Mouse (Mus musculus): ENCODE data around the gene Ptprm. TPM values are rescaled to one million over a fixed set of nuclear protein-coding genes. Genes with fewer than 3 reads are reported as not detected.

Ptprm gene
- total and polyA plus RNA-seq, 3 experiments, result not detected

DNA sequence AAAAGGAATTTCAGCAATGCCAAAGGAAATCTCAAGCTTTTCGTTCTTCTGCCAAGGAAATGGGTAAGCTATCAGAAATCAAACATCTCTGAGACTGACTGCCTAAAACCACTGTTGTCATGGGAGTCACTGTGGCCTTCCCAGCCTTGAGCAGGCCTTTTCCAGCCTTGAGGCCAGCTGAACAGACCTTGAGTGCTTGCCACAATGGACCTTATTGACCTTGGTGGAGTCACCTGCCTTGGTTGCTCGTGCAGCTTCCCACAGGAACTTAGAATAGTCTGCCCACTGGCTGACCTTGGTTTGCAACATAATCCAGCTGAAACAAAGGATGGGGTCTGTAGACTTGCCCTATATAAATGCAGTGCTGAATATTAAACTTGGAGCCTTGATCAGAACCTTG is 395.5 kb downstream of the Ptprm start:
- no peak overlapping the region for H3K9ac ChIP-seq (ENCODE audit: control insufficient read depth, low read depth, low read length, poor library complexity, severe bottlenecking)
- no peak overlapping the region for H3K27ac ChIP-seq (ENCODE audit: control insufficient read depth, low read depth, low read length)
- no peak overlapping the region for H3K4me3 ChIP-seq (ENCODE audit: control insufficient read depth in 1 of 2, insufficient read depth in 1 of 2, low read depth in 2 of 2, low read length in 2 of 2)
- H3K36me3 ChIP-seq (ENCODE audit: control insufficient read depth in 1 of 2, insufficient read depth in 2 of 2, low read length in 2 of 2), result no peaks in the 10 kb centered on the region
- DNase-seq (ENCODE audit: low read depth, low spot score), result no peak
- H3K9me3 ChIP-seq (replicated peaks; ENCODE audit: insufficient read depth, low read length), result no peaks in the 10 kb centered on the region
- no peaks in the 10 kb centered on the region for H3K4me1 ChIP-seq (ENCODE audit: control insufficient read depth in 1 of 2, insufficient read depth in 2 of 2, low read length in 2 of 2)
- no peaks in the 10 kb centered on the region for H3K79me2 ChIP-seq (ENCODE audit: control insufficient read depth, insufficient read depth, low read length, poor library complexity)
- H3K27me3 ChIP-seq (ENCODE audit: control insufficient read depth in 1 of 2, insufficient read depth in 2 of 2, low read length in 2 of 2), result no peaks in the 10 kb centered on the region
- TF ChIP-seq MAFK (IDR thresholded peaks at IDR 0.05; ENCODE audit: borderline replicate concordance, low read depth, low read length) (no peak), MEF2A (IDR thresholded peaks at IDR 0.05; ENCODE audit: extremely low read depth, insufficient replicate concordance, low read depth, low read length, poor library complexity, severe bottlenecking) (no peak), MAX (IDR thresholded peaks at IDR 0.05; ENCODE audit: low read length) (no peak), NELFE (IDR thresholded peaks at IDR 0.05; ENCODE audit: low read depth, low read length) (no peak), GATA1 (IDR thresholded peaks at IDR 0.05; ENCODE audit: low read depth, low read length) (no peak), MYC (IDR thresholded peaks at IDR 0.05; ENCODE audit: low read depth, low read length) (no peak), SIN3A (IDR thresholded peaks at IDR 0.05; ENCODE audit: low read length) (no peak), USF2 (IDR thresholded peaks at IDR 0.05; ENCODE audit: borderline replicate concordance in 1 of 2, insufficient read depth in 1 of 2, low read depth in 1 of 2, low read length in 2 of 2) (no peak), ELF1 (IDR thresholded peaks at IDR 0.05; ENCODE audit: low read depth, low read length) (no peak), CTCF (IDR thresholded peaks at IDR 0.05 in 2 of 3, conservative IDR thresholded peaks at IDR 0.05 in 1 of 3; ENCODE audit: control insufficient read depth in 1 of 3, insufficient read depth in 1 of 3, low read depth in 2 of 3, low read length in 3 of 3, poor library complexity in 1 of 3, severe bottlenecking in 1 of 3) (no peak), POLR2AphosphoS2 (IDR thresholded peaks at IDR 0.05; ENCODE audit: low read length) (no peak), USF1 (IDR thresholded peaks at IDR 0.05; ENCODE audit: low read depth, low read length) (no peak), MAZ (IDR thresholded peaks at IDR 0.05; ENCODE audit: low read depth, low read length) (no peak), TAL1 (IDR thresholded peaks at IDR 0.05; ENCODE audit: low read length) (no peak), MYB (IDR thresholded peaks at IDR 0.05; ENCODE audit: low read depth, low read length) (no peak), ZMIZ1 (IDR thresholded peaks at IDR 0.05; ENCODE audit: low read depth, low read length) (no peak), SMC3 (IDR thresholded peaks at IDR 0.05; ENCODE audit: low read depth, low read length) (no peak), ZC3H11A (IDR thresholded peaks at IDR 0.05; ENCODE audit: low read depth, low read length) (no peak), CHD2 (IDR thresholded peaks at IDR 0.05; ENCODE audit: low read length) (no peak), RAD21 (IDR thresholded peaks at IDR 0.05; ENCODE audit: low read depth, low read length) (no peak)

DNA sequence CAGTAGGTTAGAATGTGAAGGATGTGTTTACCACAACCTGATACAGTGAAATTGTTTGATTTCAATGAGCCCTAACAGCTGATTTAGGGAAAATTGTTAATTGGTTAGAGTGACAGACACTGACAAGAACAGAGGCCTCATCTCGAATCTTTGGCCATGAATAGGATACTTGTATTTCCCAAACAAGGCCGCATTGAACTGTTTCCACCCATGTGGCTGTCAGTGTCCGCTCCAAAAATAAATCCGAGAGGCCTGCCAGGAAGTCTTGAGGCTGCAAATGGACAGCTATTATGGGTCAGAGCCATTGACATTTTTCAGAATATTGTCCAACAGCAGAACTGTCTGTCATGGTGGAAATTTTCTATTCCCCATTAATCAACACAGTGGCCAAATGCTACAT is 409.8 kb downstream of the Ptprm start:
- H3K4me1 ChIP-seq (ENCODE audit: control insufficient read depth in 1 of 2, insufficient read depth in 2 of 2, low read length in 2 of 2), result no peaks in the 10 kb centered on the region
- H3K9ac ChIP-seq (ENCODE audit: control insufficient read depth, low read depth, low read length, poor library complexity, severe bottlenecking), result no peak overlapping the region
- no peak overlapping the region for H3K4me3 ChIP-seq (ENCODE audit: control insufficient read depth in 1 of 2, insufficient read depth in 1 of 2, low read depth in 2 of 2, low read length in 2 of 2)
- no peaks in the 10 kb centered on the region for H3K27me3 ChIP-seq (ENCODE audit: control insufficient read depth in 1 of 2, insufficient read depth in 2 of 2, low read length in 2 of 2)
- DNase-seq (ENCODE audit: low read depth, low spot score), result no peak
- H3K9me3 ChIP-seq (replicated peaks; ENCODE audit: insufficient read depth, low read length), result no peaks in the 10 kb centered on the region
- H3K79me2 ChIP-seq (ENCODE audit: control insufficient read depth, insufficient read depth, low read length, poor library complexity), result no peaks in the 10 kb centered on the region
- TF ChIP-seq ETS1 (IDR thresholded peaks at IDR 0.05; ENCODE audit: low read depth, low read length) (no peak), POLR2AphosphoS5 (IDR thresholded peaks at IDR 0.05; ENCODE audit: borderline replicate concordance, low read depth, low read length) (no peak), MAFK (IDR thresholded peaks at IDR 0.05; ENCODE audit: borderline replicate concordance, low read depth, low read length) (no peak), NELFE (IDR thresholded peaks at IDR 0.05; ENCODE audit: low read depth, low read length) (no peak), POLR2A (IDR thresholded peaks at IDR 0.05; ENCODE audit: control insufficient read depth in 1 of 2, insufficient read depth in 1 of 2, low read depth in 1 of 2, low read length in 2 of 2, poor library complexity in 1 of 2) (no peak), USF1 (IDR thresholded peaks at IDR 0.05; ENCODE audit: low read depth, low read length) (no peak), RAD21 (IDR thresholded peaks at IDR 0.05; ENCODE audit: low read depth, low read length) (no peak), UBTF (IDR thresholded peaks at IDR 0.05; ENCODE audit: borderline replicate concordance, insufficient read depth, low read depth, low read length) (no peak), MAX (IDR thresholded peaks at IDR 0.05; ENCODE audit: low read length) (no peak), KAT2A (conservative IDR thresholded peaks at IDR 0.05; ENCODE audit: low read depth, low read length) (no peak), CHD2 (IDR thresholded peaks at IDR 0.05; ENCODE audit: low read length) (no peak), MYB (IDR thresholded peaks at IDR 0.05; ENCODE audit: low read depth, low read length) (no peak), MAZ (IDR thresholded peaks at IDR 0.05; ENCODE audit: low read depth, low read length) (no peak), E2F4 (IDR thresholded peaks at IDR 0.05; ENCODE audit: borderline replicate concordance, low read depth, low read length) (no peak), SMC3 (IDR thresholded peaks at IDR 0.05; ENCODE audit: low read depth, low read length) (no peak), POLR2AphosphoS2 (IDR thresholded peaks at IDR 0.05; ENCODE audit: low read length) (no peak), TBP (IDR thresholded peaks at IDR 0.05; ENCODE audit: low read depth, low read length) (no peak), RCOR1 (IDR thresholded peaks at IDR 0.05; ENCODE audit: low read depth, low read length) (no peak)
- H3K36me3 ChIP-seq (ENCODE audit: control insufficient read depth in 1 of 2, insufficient read depth in 2 of 2, low read length in 2 of 2), result no peaks in the 10 kb centered on the region
- H3K27ac ChIP-seq (ENCODE audit: control insufficient read depth, low read depth, low read length), result no peak overlapping the region
